14 mouse cellular contexts compared by ENCODE assay signal in genomic region chr11:36052598-36052997, GRCm38 (mm10).
"Had no signal": no experiment of that assay in that cellular context is flagged by ENCODE, and none has a peak within 500 bp of the region (broad histone marks: within the 10 kb centered on the region; RNA-seq: fewer than 3 reads in every experiment).

No protein-coding gene starts in this region.

- H3K27me3 ChIP-seq: liver, embryonic 13.5 days; megakaryocyte, embryonic 14.5 days had no signal

- ATAC-seq: midbrain, embryonic 13.5 days; midbrain, embryonic 16.5 days had no signal

- DNase-seq: kidney, postnatal 25 days; layer of hippocampus, postnatal 36 days; liver, embryonic 13.5 days; lung, adult 2 months; lung, postnatal 36 days; thymus, adult 18-20 months; thymus, postnatal 36 days had no signal

- H3K9me3 ChIP-seq: liver, embryonic 13.5 days; megakaryocyte, embryonic 14.5 days; midbrain, embryonic 10.5 days; midbrain, embryonic 13.5 days had no signal

- H3K27ac ChIP-seq: kidney, postnatal 0 days; left cerebral cortex, adult 2 months; liver, embryonic 13.5 days; midbrain, embryonic 10.5 days; midbrain, embryonic 13.5 days had no signal

- H3K36me3 ChIP-seq: liver, embryonic 13.5 days; midbrain, embryonic 10.5 days had no signal

- H3K4me3 ChIP-seq: left cerebral cortex, adult 2 months; liver, embryonic 13.5 days; megakaryocyte, embryonic 14.5 days; midbrain, embryonic 10.5 days; midbrain, embryonic 13.5 days; myocyte had no signal

- H3K9ac ChIP-seq: liver, embryonic 13.5 days; midbrain, embryonic 13.5 days had no signal

- H3K4me2 ChIP-seq: liver, embryonic 13.5 days; midbrain, embryonic 13.5 days had no signal

- H3K4me1 ChIP-seq: liver, embryonic 13.5 days; megakaryocyte, embryonic 14.5 days had no signal
